ENCODE assay signal across 12 mouse cellular contexts in the genomic region with DNA sequence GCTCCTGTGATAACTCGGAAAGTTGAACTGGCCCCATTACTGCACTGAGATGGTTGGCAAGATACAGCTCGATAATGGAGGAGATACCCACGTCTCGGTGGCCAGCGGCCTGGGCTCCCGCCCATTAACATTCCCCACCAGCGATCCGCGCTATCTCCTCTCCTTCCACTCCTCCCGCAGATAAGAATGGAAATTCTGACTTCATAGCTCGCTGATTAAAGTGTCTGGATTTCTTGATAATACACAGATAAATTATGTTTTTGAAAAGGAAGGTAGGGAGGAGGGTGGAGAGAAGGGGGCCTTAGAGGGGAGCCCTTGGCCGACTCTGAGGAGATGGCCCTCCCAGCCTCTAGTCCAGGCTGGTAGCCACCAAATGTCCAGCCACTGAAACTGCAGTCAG. TPM values are rescaled to one million over a fixed set of nuclear protein-coding genes. Genes with fewer than 3 reads are reported as not detected.
DNase-seq lines count a peak whose midpoint lies in the region; ATAC-seq lines count a peak whose summit lies in the region.
"Had no signal": no experiment of that assay in that cellular context is flagged by ENCODE, and none has a peak within 500 bp of the region (broad histone marks: within the 10 kb centered on the region; RNA-seq: fewer than 3 reads in every experiment).

No protein-coding gene starts in this region.

- H3K4me3 ChIP-seq in heart, embryonic 11.5 days (ENCODE audit: low read depth, low read length) = 0 out of 2 replicates have a peak overlapping the region, but pooled peaks have one; percentile 18
- no peak overlapping the region for H3K4me3 ChIP-seq in midbrain, embryonic 12.5 days
- no peak overlapping the region for H3K4me3 ChIP-seq in midbrain, embryonic 15.5 days
- no peak overlapping the region for H3K4me3 ChIP-seq in intestine, embryonic 15.5 days (replicated peaks)
- H3K4me3 ChIP-seq in midbrain, embryonic 14.5 days (replicated peaks; ENCODE audit: low read depth, low read length) = no peak overlapping the region
- H3K4me3 ChIP-seq: gastrocnemius, adult 2 months; lung, embryonic 15.5 days had no signal

- H3K4me1 ChIP-seq in heart, embryonic 11.5 days (ENCODE audit: control insufficient read depth, insufficient read depth, low read length) = peaks cover 96% of the 10 kb centered on the region
- peaks cover 35% of the 10 kb centered on the region for H3K4me1 ChIP-seq in midbrain, embryonic 12.5 days
- H3K4me1 ChIP-seq in midbrain, embryonic 15.5 days = peaks cover 28% of the 10 kb centered on the region
- peaks cover 71% of the 10 kb centered on the region for H3K4me1 ChIP-seq in intestine, embryonic 15.5 days (replicated peaks)
- peaks cover 26% of the 10 kb centered on the region for H3K4me1 ChIP-seq in midbrain, embryonic 14.5 days (ENCODE audit: control insufficient read depth, insufficient read depth, low read length)

- peak overlapping the region; percentile 49 for H3K9ac ChIP-seq in heart, embryonic 11.5 days (ENCODE audit: low read depth, low read length)
- no peak overlapping the region for H3K9ac ChIP-seq in midbrain, embryonic 12.5 days (replicated peaks)
- H3K9ac ChIP-seq in midbrain, embryonic 15.5 days = no peak overlapping the region
- H3K9ac ChIP-seq in intestine, embryonic 15.5 days = peak overlapping the region; percentile 12; the same call in 1 of the 2 replicates
- peak overlapping the region; percentile 23; the same call in 1 of the 2 replicates for H3K9ac ChIP-seq in midbrain, embryonic 14.5 days (replicated peaks; ENCODE audit: low read length)
- H3K9ac ChIP-seq: lung, embryonic 15.5 days had no signal

- ATAC-seq in heart, embryonic 11.5 days (replicated peaks; ENCODE audit: insufficient number of reproducible peaks, low FRiP score, low TSS enrichment) = no peak
- no peak for ATAC-seq in midbrain, embryonic 12.5 days (ENCODE audit: low FRiP score, low read depth)
- no peak for ATAC-seq in midbrain, embryonic 15.5 days (replicated peaks)
- no peak for ATAC-seq in intestine, embryonic 15.5 days
- no peak for ATAC-seq in midbrain, embryonic 14.5 days (ENCODE audit: low FRiP score, low TSS enrichment)
- ATAC-seq in activated CD4-positive, CD25-positive, alpha-beta regulatory T cell, adult 4 months = no peak

- 0 out of 2 replicates have a peak, but pooled peaks cover 4% of the 10 kb centered on the region for H3K36me3 ChIP-seq in heart, embryonic 11.5 days (ENCODE audit: control insufficient read depth, insufficient read depth, low read length)
- no peaks in the 10 kb centered on the region for H3K36me3 ChIP-seq in midbrain, embryonic 12.5 days
- no peaks in the 10 kb centered on the region for H3K36me3 ChIP-seq in midbrain, embryonic 15.5 days (replicated peaks)
- H3K36me3 ChIP-seq in intestine, embryonic 15.5 days = no peaks in the 10 kb centered on the region
- no peaks in the 10 kb centered on the region for H3K36me3 ChIP-seq in midbrain, embryonic 14.5 days (ENCODE audit: control insufficient read depth, insufficient read depth, low read length)
- H3K36me3 ChIP-seq: lung, embryonic 15.5 days had no signal

- WGBS in heart, embryonic 11.5 days (ENCODE audit: insufficient replicate concordance) = 16% methylated on average over 12 of the region's 12 CpGs
- WGBS in midbrain, embryonic 12.5 days = 71% methylated on average over 12 of the region's 12 CpGs
- 63% methylated on average over 12 of the region's 12 CpGs for WGBS in midbrain, embryonic 15.5 days
- WGBS in intestine, embryonic 15.5 days = 52% methylated on average over 12 of the region's 12 CpGs
- 58% methylated on average over 12 of the region's 12 CpGs for WGBS in midbrain, embryonic 14.5 days

- no peaks in the 10 kb centered on the region for H3K9me3 ChIP-seq in heart, embryonic 11.5 days (replicated peaks; ENCODE audit: control insufficient read depth, low read length)
- no peaks in the 10 kb centered on the region for H3K9me3 ChIP-seq in midbrain, embryonic 12.5 days
- H3K9me3 ChIP-seq in midbrain, embryonic 15.5 days = no peaks in the 10 kb centered on the region
- no peaks in the 10 kb centered on the region for H3K9me3 ChIP-seq in intestine, embryonic 15.5 days
- no peaks in the 10 kb centered on the region for H3K9me3 ChIP-seq in midbrain, embryonic 14.5 days (ENCODE audit: control insufficient read depth, low read length)
- H3K9me3 ChIP-seq: lung, embryonic 15.5 days had no signal

- intact Hi-C loops in heart, postnatal 36 days (cut with DNase I) = no loop called here

- DNase-seq in heart, postnatal 36 days = no peak
- no peak for DNase-seq in midbrain, embryonic 14.5 days
- no peak for DNase-seq in lung, postnatal 10 days
- DNase-seq: B cell, adult 2 months; cerebellum, adult 2 months; gastrocnemius, adult 2 months had no signal

- peak overlapping the region; percentile 52 for H3K27ac ChIP-seq in heart, embryonic 11.5 days (ENCODE audit: low read depth, low read length)
- peak overlapping the region; percentile 54; the same call in 1 of the 2 replicates for H3K27ac ChIP-seq in midbrain, embryonic 12.5 days (replicated peaks)
- H3K27ac ChIP-seq in midbrain, embryonic 15.5 days = no peak overlapping the region
- H3K27ac ChIP-seq in intestine, embryonic 15.5 days = peak overlapping the region; percentile 49
- peak overlapping the region; percentile 60; the same call in 1 of the 2 replicates for H3K27ac ChIP-seq in midbrain, embryonic 14.5 days (replicated peaks; ENCODE audit: low read depth, low read length)
- H3K27ac ChIP-seq: gastrocnemius, adult 2 months; lung, embryonic 15.5 days had no signal

- H3K4me2 ChIP-seq in heart, embryonic 11.5 days = peak overlapping the region; percentile 45
- H3K4me2 ChIP-seq in midbrain, embryonic 12.5 days (replicated peaks) = no peak overlapping the region
- no peak overlapping the region for H3K4me2 ChIP-seq in midbrain, embryonic 15.5 days
- peak overlapping the region; percentile 24 for H3K4me2 ChIP-seq in intestine, embryonic 15.5 days (replicated peaks)
- H3K4me2 ChIP-seq in midbrain, embryonic 14.5 days (ENCODE audit: low read length) = no peak overlapping the region
- H3K4me2 ChIP-seq: lung, embryonic 15.5 days had no signal

- H3K27me3 ChIP-seq in heart, embryonic 11.5 days (ENCODE audit: control insufficient read depth, insufficient read depth, low read length) = no peaks in the 10 kb centered on the region
- H3K27me3 ChIP-seq in midbrain, embryonic 12.5 days = peaks cover 28% of the 10 kb centered on the region
- H3K27me3 ChIP-seq in midbrain, embryonic 15.5 days (replicated peaks) = no peaks in the 10 kb centered on the region
- H3K27me3 ChIP-seq in intestine, embryonic 15.5 days (replicated peaks) = no peaks in the 10 kb centered on the region
- H3K27me3 ChIP-seq in midbrain, embryonic 14.5 days (ENCODE audit: control insufficient read depth, insufficient read depth, low read length) = no peaks in the 10 kb centered on the region
- H3K27me3 ChIP-seq: lung, embryonic 15.5 days had no signal

RNA-seq across cellular contexts. Expression of gene Zfpm1, which starts 9.1 kb away (rescaled TPM):
- polyA plus RNA-seq in heart, embryonic 11.5 days (2014; fragmentation: Nextera tagmentation; extraction: Ambion mirVana) = 6.9 and 7.9 TPM in 2 replicates
- total RNA-seq in heart, postnatal 36 days (2021) = 10 to 100 TPM; 23.1 to 30.0 TPM
- polyA plus RNA-seq in midbrain, embryonic 12.5 days (2016; fragmentation: Nextera tagmentation; extraction: Ambion mirVana) = 3.0 TPM in 2 replicates
- 1.5 and 1.8 TPM in 2 replicates for polyA plus RNA-seq in midbrain, embryonic 15.5 days (2015; fragmentation: Nextera tagmentation; extraction: Ambion mirVana)
- polyA plus RNA-seq in intestine, embryonic 15.5 days (2015; fragmentation: Nextera tagmentation; extraction: Ambion mirVana) = 4.9 and 5.2 TPM in 2 replicates
- 2.3 TPM in 2 replicates for polyA plus RNA-seq in midbrain, embryonic 14.5 days (2014; fragmentation: Nextera tagmentation; extraction: Ambion mirVana)
- 1 to 10 TPM; 1.7 to 2.2 TPM for polyA plus RNA-seq in activated CD4-positive, CD25-positive, alpha-beta regulatory T cell, adult 4 months (2017; shearing (Covaris generic))

Comparison
In these comparisons a context has a peak if more than half of its experiments do, and no peak if none do; other contexts are left out.
1. H3K9ac ChIP-seq: peak in heart, embryonic 11.5 days (single experiment), intestine, embryonic 15.5 days (single experiment) and midbrain, embryonic 14.5 days (single experiment); none in midbrain, embryonic 12.5 days (single experiment) and midbrain, embryonic 15.5 days (single experiment).
2. H3K4me2 ChIP-seq: peak in heart, embryonic 11.5 days (single experiment) and intestine, embryonic 15.5 days (single experiment); none in midbrain, embryonic 12.5 days (single experiment), midbrain, embryonic 15.5 days (single experiment) and midbrain, embryonic 14.5 days (single experiment).